Mouse (Mus musculus) neural tube, embryonic 11.5 days (tissue): ENCODE data around the gene Chmp5. TPM values are rescaled to one million over a fixed set of nuclear protein-coding genes. Genes with fewer than 3 reads are reported as not detected.

Experiments
- ATAC-seq: fragments of 200-750 bp; cut with Nextera tagmentation; 2 replicates; pipeline ENCODE4 v1.8.0; 2017; ENCODE audit warnings: moderate number of reproducible peaks, mild to moderate bottlenecking, moderate TSS enrichment, moderate library complexity; ENCODE audit not compliant: insufficient read depth, low FRiP score, low TSS enrichment
- DNase-seq: peaks from one replicate; pipeline ENCODE4 v3.0.0-alpha.2; 2015; ENCODE audit warnings: low spot score
- H3K27ac ChIP-seq: fragments of 300-500 bp; sonication (generic); 2 replicates; pipeline ENCODE4 v1.5.1; 2014; ENCODE audit warnings: low read depth, mild to moderate bottlenecking, low read length
- H3K27me3 ChIP-seq: fragments of 300-500 bp; sonication (generic); 2 replicates; pipeline ENCODE4 v1.6.1; 2014; ENCODE audit warnings: mild to moderate bottlenecking, low read length, mixed read lengths; ENCODE audit not compliant: control insufficient read depth, insufficient read depth
- H3K36me3 ChIP-seq: fragments of 300-500 bp; sonication (generic); 2 replicates; pipeline ENCODE4 v1.6.1; 2014; ENCODE audit warnings: mild to moderate bottlenecking, low read length, moderate library complexity, mixed read lengths; ENCODE audit not compliant: control insufficient read depth, insufficient read depth
- H3K4me1 ChIP-seq: fragments of 300-500 bp; sonication (generic); 2 replicates; pipeline ENCODE4 v1.6.1; 2014; ENCODE audit warnings: low read length, mixed read lengths; ENCODE audit not compliant: control insufficient read depth, insufficient read depth
- H3K4me2 ChIP-seq: fragments of 300-500 bp; sonication (generic); 2 replicates; pipeline ENCODE4 v1.6.1; 2014; ENCODE audit warnings: low read depth, mild to moderate bottlenecking, moderate library complexity
- H3K4me3 ChIP-seq: fragments of 300-500 bp; sonication (generic); 2 replicates; pipeline ENCODE4 v1.5.1; 2014; ENCODE audit warnings: low read depth, low read length
- H3K9ac ChIP-seq: fragments of 300-500 bp; sonication (generic); 2 replicates; pipeline ENCODE4 v1.6.1; 2014; ENCODE audit warnings: mild to moderate bottlenecking, low read length
- H3K9me3 ChIP-seq: fragments of 300-500 bp; sonication (generic); 2 replicates; pipeline ENCODE4 v1.6.1; 2016; ENCODE audit warnings: low read length; ENCODE audit not compliant: control insufficient read depth
- WGBS: fragments of 180-500 bp; shearing (Covaris S2); extraction: QIAGEN DNeasy Blood & Tissue Kit; methylation state at CpG from one replicate; pipeline ENCODE4 v1.1.7; 2014; 5-methylcytosine and 5-hydroxymethylcytosine counted together
- polyA plus RNA-seq: library from polyadenylated mRNA; unstranded; fragments of >200 nt; fragmentation: Nextera tagmentation; extraction: Ambion mirVana; gene quantifications from 2 replicates; pipeline ENCODE4 v1.2.1, GENCODE M21; 2014

Chmp5 gene
- polyA plus RNA-seq: 146 and 151 TPM in 2 replicates

DNA sequence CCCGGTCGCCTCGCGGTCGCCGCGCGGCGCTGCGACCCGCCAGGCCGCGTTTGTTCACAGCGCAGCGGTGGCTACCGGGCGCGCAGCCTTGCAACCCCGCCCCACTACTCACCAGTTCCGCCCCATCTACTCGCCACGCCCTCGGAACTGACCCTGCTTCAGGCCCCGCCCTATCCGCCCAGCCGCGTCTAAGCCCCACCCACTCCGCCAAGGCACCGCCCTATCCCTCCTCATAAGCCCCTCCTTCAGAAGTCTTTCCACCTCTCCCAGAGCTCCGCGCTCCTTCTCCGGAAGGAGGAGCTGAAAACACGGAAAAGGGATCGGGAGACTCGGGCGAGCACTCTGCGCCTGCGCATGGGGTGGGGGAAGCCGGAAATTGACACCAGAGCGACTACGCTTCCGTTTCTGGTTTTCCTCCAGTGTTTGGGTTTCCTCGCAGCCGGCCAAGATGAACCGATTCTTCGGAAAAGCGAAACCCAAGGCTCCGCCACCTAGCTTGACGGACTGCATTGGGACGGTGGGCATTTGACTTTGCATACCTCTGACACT lies at the start of gene Chmp5, which contains the start of gene Bag1:
Gene Chmp5 (plus strand): TSS at position 248 of the 549 bp plus-strand sequence.
Gene Bag1 (minus strand): TSS at position 135 of the 549 bp plus-strand sequence.
- peak within 1 kb of the TSS; percentile 88 for H3K4me2 ChIP-seq
- under 1% methylated on average over 50 of the region's 50 CpGs for WGBS
- peak; percentile 99 for ATAC-seq
- H3K4me1 ChIP-seq: peaks cover 8% of the 10 kb centered on the region
- H3K27ac ChIP-seq: peak within 1 kb of the TSS; percentile 67
- peaks cover 8% of the 10 kb centered on the region; the same call in 1 of the 2 replicates for H3K36me3 ChIP-seq
- peak; percentile 99 for DNase-seq
- H3K4me3 ChIP-seq: peak within 1 kb of the TSS; percentile 67
- no peaks in the 10 kb centered on the region for H3K27me3 ChIP-seq
- no peaks in the 10 kb centered on the region for H3K9me3 ChIP-seq
- H3K9ac ChIP-seq: peak within 1 kb of the TSS; percentile 75

GRCm38 (mm10) chr4:40898476-40899044 lies 49.6 kb upstream of the Chmp5 start:
- ATAC-seq: no peak
- no peaks in the 10 kb centered on the region for H3K27me3 ChIP-seq

DNA sequence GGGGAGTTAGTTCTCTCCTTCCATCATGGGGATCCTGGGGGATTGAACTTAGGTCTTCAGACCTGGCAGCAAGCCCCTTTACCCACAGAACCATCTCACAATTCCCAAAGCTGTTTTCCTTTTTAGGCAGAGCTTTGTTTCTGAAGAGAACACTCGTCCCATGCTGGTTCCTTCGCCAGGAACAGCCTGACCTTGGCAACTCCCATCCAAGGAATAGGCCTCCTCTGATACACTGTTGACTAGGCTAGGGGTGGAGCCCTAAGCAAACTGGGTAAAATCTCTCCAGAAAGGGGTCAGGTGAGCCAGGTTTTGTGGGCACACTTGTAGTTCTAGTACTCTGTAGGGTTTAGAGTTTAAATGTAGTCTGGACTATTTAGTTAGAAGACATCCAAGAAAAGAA lies 48.9 kb upstream of the Chmp5 start:
- DNase-seq: no peak
- H3K9ac ChIP-seq: no peak overlapping the region

More at GRCm38 (mm10) chr4:40898476-40899044, 49.6 kb upstream of the Chmp5 start:
- no peak overlapping the region for H3K4me3 ChIP-seq
- 84% methylated on average over 6 of the region's 6 CpGs for WGBS
- no peak overlapping the region for H3K9ac ChIP-seq
- DNase-seq: no peak
- H3K36me3 ChIP-seq: no peaks in the 10 kb centered on the region
- H3K4me1 ChIP-seq: no peaks in the 10 kb centered on the region
- no peak overlapping the region for H3K27ac ChIP-seq
- H3K9me3 ChIP-seq: no peaks in the 10 kb centered on the region
- H3K4me2 ChIP-seq: no peak overlapping the region

DNA sequence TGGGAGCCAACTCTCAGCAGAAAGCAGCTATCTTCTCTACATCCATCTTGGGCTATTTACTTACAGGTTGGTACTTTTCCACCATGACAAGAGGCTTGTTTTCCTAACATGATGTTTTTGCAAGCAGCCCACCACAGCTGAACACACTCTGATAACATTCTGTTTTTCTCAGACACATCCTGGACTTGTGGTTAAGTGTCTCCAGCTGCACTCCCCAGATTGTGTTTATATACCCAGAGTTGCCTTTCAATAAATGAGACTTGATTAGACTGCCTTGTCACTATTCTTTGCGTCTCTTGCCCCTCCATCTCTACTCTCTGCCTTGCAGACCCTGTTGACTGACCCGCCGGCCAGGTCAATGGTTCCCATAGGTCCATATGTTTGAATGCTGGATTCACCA lies 48.1 kb upstream of the Chmp5 start:
- DNase-seq (no peak), ATAC-seq (no peak)
- Histone ChIP-seq H3K9ac (no peak overlapping the region), H3K4me2 (no peak overlapping the region), H3K4me3 (no peak overlapping the region), H3K36me3 (no peaks in the 10 kb centered on the region), H3K4me1 (no peaks in the 10 kb centered on the region), H3K27me3 (no peaks in the 10 kb centered on the region), H3K27ac (no peak overlapping the region), H3K9me3 (no peaks in the 10 kb centered on the region)
- WGBS: 89% methylated on average over 3 of the region's 3 CpGs

More for the DNA sequence above, 48.9 kb upstream of the Chmp5 start:
- Histone ChIP-seq H3K4me2 (no peak overlapping the region), H3K27ac (no peak overlapping the region), H3K4me3 (no peak overlapping the region), H3K36me3 (no peaks in the 10 kb centered on the region), H3K27me3 (no peaks in the 10 kb centered on the region), H3K9me3 (no peaks in the 10 kb centered on the region), H3K4me1 (no peaks in the 10 kb centered on the region)
- ATAC-seq: no peak
- 76% methylated on average over 2 of the region's 2 CpGs for WGBS

GRCm38 (mm10) chr4:40900612-40901011 lies 47.6 kb upstream of the Chmp5 start:
- no peak overlapping the region for H3K9ac ChIP-seq
- DNase-seq (no peak), ATAC-seq (no peak)
- H3K27me3 ChIP-seq: no peaks in the 10 kb centered on the region
- H3K4me3 ChIP-seq: no peak overlapping the region
- H3K36me3 ChIP-seq: no peaks in the 10 kb centered on the region
- H3K4me1 ChIP-seq: no peaks in the 10 kb centered on the region
- no peak overlapping the region for H3K4me2 ChIP-seq
- WGBS: 94% methylated on average over 4 of the region's 4 CpGs
- H3K9me3 ChIP-seq: no peaks in the 10 kb centered on the region
- no peak overlapping the region for H3K27ac ChIP-seq

- H3K4me3 ChIP-seq: no peak overlapping the region
- H3K9me3 ChIP-seq: no peaks in the 10 kb centered on the region
- no peak overlapping the region for H3K4me2 ChIP-seq
- ATAC-seq (no peak), DNase-seq (no peak)
- no peaks in the 10 kb centered on the region for H3K27me3 ChIP-seq
- WGBS: 80% methylated on average over 1 of the region's 1 CpGs
- H3K9ac ChIP-seq: no peak overlapping the region
- H3K36me3 ChIP-seq: no peaks in the 10 kb centered on the region
- H3K27ac ChIP-seq: no peak overlapping the region
- H3K4me1 ChIP-seq: no peaks in the 10 kb centered on the region
Observed at GRCm38 (mm10) chr4:40906298-40906697, 41.9 kb upstream of the Chmp5 start.

DNA sequence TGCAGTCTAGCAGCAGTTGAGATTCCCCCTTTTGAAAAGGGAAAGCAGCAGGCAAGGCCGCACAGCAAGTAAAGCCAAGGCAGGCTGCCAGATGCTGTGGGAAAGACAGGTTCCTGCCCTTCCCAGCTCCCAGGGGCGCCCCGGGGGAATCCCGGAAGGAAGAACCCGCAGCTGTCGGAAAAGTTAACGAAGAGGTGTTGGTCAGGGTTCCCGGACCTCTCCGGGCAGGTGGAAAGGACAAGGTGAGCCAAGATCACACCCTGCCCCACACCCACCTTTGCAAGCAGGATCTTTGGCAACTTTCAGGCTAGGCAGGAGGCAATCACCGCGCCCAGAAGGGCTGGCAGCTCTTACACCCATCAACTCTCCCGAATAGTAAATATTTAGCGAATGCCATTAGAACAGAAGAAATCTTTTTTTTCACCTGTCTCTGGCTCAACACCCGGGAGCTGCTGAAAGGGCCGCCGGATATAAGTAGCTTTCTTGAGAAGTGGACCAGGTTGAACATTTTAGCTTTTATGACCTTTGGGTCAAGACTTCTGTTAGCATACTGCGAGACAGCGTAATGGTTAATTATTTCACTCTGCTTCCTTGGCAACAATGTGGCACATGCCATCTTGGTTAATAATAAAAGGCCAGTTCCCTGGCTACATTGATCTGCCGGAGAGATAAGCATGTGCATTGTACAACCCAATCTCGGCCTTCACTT lies 39.8 kb upstream of the Chmp5 start:
- H3K27ac ChIP-seq: no peak overlapping the region
- H3K9me3 ChIP-seq: no peaks in the 10 kb centered on the region
- no peak overlapping the region for H3K4me2 ChIP-seq
- no peak overlapping the region for H3K4me3 ChIP-seq
- WGBS: 52% methylated on average over 20 of the region's 20 CpGs
- H3K9ac ChIP-seq: no peak overlapping the region
- DNase-seq: no peak
- H3K36me3 ChIP-seq: no peaks in the 10 kb centered on the region
- H3K4me1 ChIP-seq: no peaks in the 10 kb centered on the region
- no peak for ATAC-seq
- H3K27me3 ChIP-seq: no peaks in the 10 kb centered on the region

- H3K27me3 ChIP-seq: no peaks in the 10 kb centered on the region
- H3K4me2 ChIP-seq: no peak overlapping the region
- H3K4me3 ChIP-seq: no peak overlapping the region
- no peak overlapping the region for H3K9ac ChIP-seq
- no peak overlapping the region for H3K27ac ChIP-seq
- no peak for ATAC-seq
- no peaks in the 10 kb centered on the region for H3K9me3 ChIP-seq
- H3K36me3 ChIP-seq: no peaks in the 10 kb centered on the region
- DNase-seq: no peak
- no peaks in the 10 kb centered on the region for H3K4me1 ChIP-seq
Observed at GRCm38 (mm10) chr4:40914287-40914867, 33.8 kb upstream of the Chmp5 start.
